Mouse (Mus musculus) thymus, postnatal 25 days (tissue): ENCODE measurements at regions not wholly inside any gene's neighbourhood (a gene's known extent, or its start where the extent isn't known, plus 50 kb on each side); places are given as distances from the start of the nearest gene placed in this dataset.

Experiments
- DNase-seq: peaks from one replicate; pipeline ENCODE4 v3.0.0; 2022

DNA sequence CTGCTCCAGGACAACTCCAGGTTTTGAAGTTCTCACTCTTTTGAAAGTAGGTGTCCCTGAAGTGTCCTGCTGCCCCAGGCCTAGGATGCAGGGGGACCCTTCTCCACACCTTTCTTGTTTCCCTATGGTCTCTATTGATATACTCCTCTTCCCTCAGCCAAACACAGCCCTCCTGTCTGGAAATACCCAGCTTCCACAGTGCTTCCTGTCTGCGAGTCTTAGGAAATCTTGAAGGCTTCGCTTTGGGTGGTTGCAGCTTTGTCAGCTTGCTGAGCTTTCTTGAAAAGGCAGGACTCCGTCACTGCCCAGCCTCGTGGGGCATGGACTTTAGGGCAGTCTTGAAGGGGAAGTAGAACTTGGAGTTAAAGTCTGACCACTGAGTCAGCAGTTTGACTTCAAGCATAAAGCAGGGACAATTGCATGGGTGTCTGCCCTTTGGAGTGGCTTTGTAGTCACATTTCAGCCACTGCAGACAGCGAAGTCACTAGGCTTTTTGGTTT lies 51.1 kb upstream of the Lrrc52 start:
- DNase-seq, result no peak

DNA sequence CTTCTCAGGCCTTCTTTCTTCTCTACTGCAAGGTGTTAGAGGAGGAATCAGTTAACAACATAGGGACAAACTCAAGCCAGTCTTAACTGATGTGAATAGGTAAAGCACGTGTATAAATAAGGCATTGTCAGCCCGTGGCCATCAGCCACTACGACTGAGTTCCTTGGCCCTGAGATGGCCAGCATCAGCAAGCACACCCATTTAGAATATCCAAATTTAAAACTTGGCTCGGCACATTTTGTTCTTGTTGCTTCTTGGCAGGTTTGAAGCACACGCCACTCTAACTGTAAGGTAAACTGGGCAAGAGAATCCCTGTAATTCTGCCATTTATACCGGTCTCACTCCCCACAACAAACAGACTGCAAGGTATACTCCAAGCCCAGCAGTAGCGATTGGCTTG lies 57.3 kb upstream of the Lrrc52 start:
- no peak for DNase-seq

DNA sequence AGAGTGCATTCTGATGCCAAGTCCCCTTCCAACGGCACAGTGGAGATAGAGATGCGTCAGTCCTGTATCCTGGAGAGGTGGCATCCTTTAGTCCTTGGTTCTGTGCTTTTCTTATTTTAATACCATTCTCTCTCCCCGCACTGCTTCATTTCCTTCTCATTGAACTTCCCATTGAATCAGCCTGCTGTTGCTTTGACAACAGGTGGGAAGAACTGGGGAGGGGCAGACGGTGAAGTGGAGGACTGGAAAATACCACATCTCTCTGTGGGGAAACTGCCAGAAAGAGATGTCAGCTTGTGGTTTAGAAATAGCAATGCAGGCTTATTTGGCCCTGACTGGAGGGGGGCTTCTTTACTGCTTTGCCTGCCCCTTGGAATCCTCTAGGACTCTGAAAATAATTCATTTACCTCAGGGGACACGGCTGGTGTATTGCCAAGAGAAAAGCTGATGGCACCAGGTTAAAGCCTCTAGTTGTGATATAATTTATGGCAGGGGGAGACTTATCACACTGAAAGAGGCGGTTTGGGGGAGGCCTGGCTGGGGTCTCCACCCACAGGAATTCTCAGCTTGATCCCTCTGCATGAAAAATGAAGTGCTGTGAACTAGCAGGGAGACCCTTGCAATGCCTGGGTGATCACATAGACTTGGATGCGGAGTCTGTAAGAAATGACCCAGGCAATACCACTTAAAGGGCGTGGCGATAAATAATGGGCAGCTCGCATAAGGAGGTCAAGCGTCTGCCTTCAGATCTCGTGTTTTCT lies 65.4 kb upstream of the Rxrg start:
- no peak for DNase-seq

DNA sequence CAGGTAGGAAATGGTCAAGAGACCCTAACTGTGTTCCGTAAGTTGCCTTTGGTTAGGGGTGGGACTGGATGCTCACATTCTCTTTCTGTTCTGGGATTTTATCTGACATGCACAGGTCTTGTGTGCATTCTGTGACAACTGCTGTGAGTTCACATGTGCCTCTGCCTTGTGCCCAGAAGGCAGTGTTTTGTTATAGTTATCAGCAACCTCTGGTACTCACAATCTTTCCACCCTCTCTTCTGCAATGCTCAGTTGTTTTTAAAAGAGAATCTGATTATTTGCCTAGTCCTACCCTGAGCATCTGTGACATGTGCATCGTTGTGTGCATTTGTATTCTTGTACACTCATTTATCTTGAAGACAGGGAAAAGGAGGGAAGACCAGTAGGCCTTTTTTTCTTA lies 52.2 kb upstream of the Rxrg start:
- no peak for DNase-seq

DNA sequence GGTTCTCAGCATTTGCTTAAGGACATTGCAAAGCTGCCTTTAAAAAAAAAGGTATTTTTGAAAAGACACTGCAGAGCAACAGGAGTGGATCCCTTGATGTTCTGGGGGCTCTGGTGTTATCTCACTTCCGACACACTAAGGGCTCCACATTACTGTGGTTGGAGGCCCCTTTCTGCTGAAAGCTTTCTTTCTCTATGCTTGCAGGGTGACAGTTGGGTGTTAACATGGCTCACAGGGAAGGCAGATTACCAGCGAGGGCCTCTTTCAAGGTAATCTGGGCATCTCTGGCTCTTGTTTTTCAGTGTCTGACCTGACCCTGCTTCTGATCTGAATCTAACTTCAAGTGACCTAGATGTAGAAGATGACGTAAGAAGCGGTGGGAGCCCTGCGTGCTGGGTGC lies 50.9 kb upstream of the Rxrg start:
- DNase-seq, result peak; percentile 8
